Mouse (Mus musculus): ENCODE results near the gene Map2k2. TPM values are rescaled to one million over a fixed set of nuclear protein-coding genes. Genes with fewer than 3 reads are reported as not detected.
A peak's percentile ranks its signal among the peaks of the same experiment; 100 is the strongest.

Map2k2 gene
- total and polyA plus RNA-seq, 2 experiments from 2014 or later: 210 to 261 TPM

DNA sequence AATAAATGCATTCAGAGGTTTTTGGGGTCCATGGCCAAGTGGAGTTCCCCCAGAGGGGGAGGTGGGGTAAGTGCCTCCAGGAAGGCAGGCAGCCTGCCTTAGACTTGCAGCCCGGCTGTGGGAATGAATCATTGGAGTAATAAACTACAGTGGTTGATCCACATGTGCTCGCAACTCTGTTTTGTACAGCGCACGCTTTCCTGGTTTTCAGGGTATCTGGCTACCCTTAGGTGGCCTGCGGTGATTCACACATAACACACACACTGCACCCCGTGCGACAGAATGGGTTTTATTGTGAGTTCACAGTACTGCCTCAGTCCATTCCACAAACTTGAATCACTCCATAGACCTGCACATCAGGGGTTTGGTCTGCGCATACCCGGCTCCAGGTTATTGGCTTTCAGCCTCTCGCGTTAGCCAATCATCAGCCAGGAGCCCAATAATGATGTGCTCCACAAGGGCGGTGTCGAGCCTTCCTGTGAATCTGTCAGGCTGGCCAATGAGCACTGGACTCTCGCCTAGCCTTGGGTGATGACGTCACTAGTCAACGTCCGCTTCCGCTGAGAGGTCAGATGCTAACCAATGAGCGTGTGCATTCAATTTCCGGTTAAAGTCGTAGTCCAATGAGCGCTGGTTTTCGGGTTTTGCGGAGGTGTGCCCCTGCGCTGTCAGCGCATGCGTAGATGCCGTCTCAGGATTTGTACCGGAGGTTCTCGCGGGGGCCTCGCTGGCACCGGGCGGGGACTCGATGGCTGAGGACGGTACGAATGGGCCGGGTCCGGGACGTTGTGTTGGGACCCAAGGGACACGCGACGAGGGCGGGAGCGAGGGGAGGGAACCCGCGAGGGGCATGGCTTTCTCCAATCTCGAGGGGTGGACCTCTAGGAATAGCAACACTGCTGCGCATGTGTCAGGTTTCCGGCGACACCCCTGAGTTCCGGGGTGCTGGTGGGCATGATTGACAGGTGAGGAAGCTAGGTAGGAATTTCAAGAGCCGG, 76.9 kb downstream of the Map2k2 start, which contains the start of gene Dapk3:
Gene Dapk3, plus strand, starts transcription at position 670 of the 998 bp plus-strand sequence.
- H3K4me3 ChIP-seq (ENCODE audit: low read depth, low read length): peak within 1 kb of the TSS; percentile 56
- peaks cover 3% of the 10 kb centered on the region; the same call in 1 of the 2 replicates for H3K4me1 ChIP-seq (ENCODE audit: insufficient read depth, low read length)
- no peaks in the 10 kb centered on the region for H3K27me3 ChIP-seq (ENCODE audit: insufficient read depth, low read length)
- WGBS: 5% methylated on average over 53 of the region's 53 CpGs
- peak within 1 kb of the TSS; percentile 88 for H3K27ac ChIP-seq (ENCODE audit: low read depth, low read length)
- peak within 1 kb of the TSS; percentile 71 for H3K9ac ChIP-seq (replicated peaks; ENCODE audit: low read length, poor library complexity, severe bottlenecking)
- peak; percentile 100 for DNase-seq (ENCODE audit: low spot score)
- no peaks in the 10 kb centered on the region for H3K9me3 ChIP-seq (ENCODE audit: low read length)
- peaks cover 50% of the 10 kb centered on the region for H3K36me3 ChIP-seq (ENCODE audit: insufficient read depth, low read length)
- peak; percentile 94 for ATAC-seq (ENCODE audit: low FRiP score)
- peak; percentile 12; the same call in 1 of the 2 replicates for TF ChIP-seq CTCF (IDR thresholded peaks at IDR 0.05)
- H3K4me2 ChIP-seq (ENCODE audit: low read depth, low read length, poor library complexity, severe bottlenecking): peak within 1 kb of the TSS; percentile 54

Small RNAs within 50 kb of the gene (microRNA-seq; reads per million reads assigned to microRNA genes)
- gene Mir5615-1 (ENCODE audit: borderline number of aligned reads) (not detected), gene Mir5615-2 (ENCODE audit: borderline number of aligned reads) (not detected)

Other genes with a start within 250 kb of the Map2k2 start
- gene Tmprss9, start 234.1 kb upstream of the Map2k2 start, total RNA-seq (2014; rRNA removed): 0.09 and 0.11 TPM in 2 replicates
- gene Tmprss9, start 234.1 kb upstream of the Map2k2 start, polyA plus RNA-seq (2015; fragmentation: Nextera tagmentation; extraction: Ambion mirVana): 0.27 and 0.31 TPM in 2 replicates
- 153 and 267 TPM in 2 replicates for gene Timm13, start 204.9 kb upstream of the Map2k2 start, total RNA-seq (2014; rRNA removed)
- 362 and 384 TPM in 2 replicates for gene Timm13, start 204.9 kb upstream of the Map2k2 start, polyA plus RNA-seq (2015; fragmentation: Nextera tagmentation; extraction: Ambion mirVana)
- gene Lmnb2, start 187.7 kb upstream of the Map2k2 start, total RNA-seq (2014; rRNA removed): 40.2 and 47.3 TPM in 2 replicates
- gene Lmnb2, start 187.7 kb upstream of the Map2k2 start, polyA plus RNA-seq (2015; fragmentation: Nextera tagmentation; extraction: Ambion mirVana): 22.6 and 22.7 TPM in 2 replicates
- 3.5 and 7.3 TPM in 2 replicates for gene Gadd45b, start 175.8 kb upstream of the Map2k2 start, total RNA-seq (2014; rRNA removed)
- gene Gadd45b, start 175.8 kb upstream of the Map2k2 start, polyA plus RNA-seq (2015; fragmentation: Nextera tagmentation; extraction: Ambion mirVana): 5.0 and 6.4 TPM in 2 replicates
- 27.6 and 40.7 TPM in 2 replicates for gene Gng7, start 91.0 kb upstream of the Map2k2 start, total RNA-seq (2014; rRNA removed)
- 29.5 and 29.9 TPM in 2 replicates for gene Gng7, start 91.0 kb upstream of the Map2k2 start, polyA plus RNA-seq (2015; fragmentation: Nextera tagmentation; extraction: Ambion mirVana)
- gene Diras1, start 80.3 kb upstream of the Map2k2 start, total RNA-seq (2014; rRNA removed): 104 and 119 TPM in 2 replicates
- 95.2 and 98.3 TPM in 2 replicates for gene Diras1, start 80.3 kb upstream of the Map2k2 start, polyA plus RNA-seq (2015; fragmentation: Nextera tagmentation; extraction: Ambion mirVana)
- 115 and 122 TPM in 2 replicates for gene Slc39a3, start 68.5 kb upstream of the Map2k2 start, total RNA-seq (2014; rRNA removed)
- gene Slc39a3, start 68.5 kb upstream of the Map2k2 start, polyA plus RNA-seq (2015; fragmentation: Nextera tagmentation; extraction: Ambion mirVana): 50.2 and 54.7 TPM in 2 replicates
- gene Sgta, start 45.7 kb upstream of the Map2k2 start, total RNA-seq (2014; rRNA removed): 216 and 236 TPM in 2 replicates
- 325 and 348 TPM in 2 replicates for gene Sgta, start 45.7 kb upstream of the Map2k2 start, polyA plus RNA-seq (2015; fragmentation: Nextera tagmentation; extraction: Ambion mirVana)
- 59.9 and 67.1 TPM in 2 replicates for gene Thop1, start 35.9 kb upstream of the Map2k2 start, total RNA-seq (2014; rRNA removed)
- 35.2 and 35.8 TPM in 2 replicates for gene Thop1, start 35.9 kb upstream of the Map2k2 start, polyA plus RNA-seq (2015; fragmentation: Nextera tagmentation; extraction: Ambion mirVana)
- 0.28 and 1.6 TPM in 2 replicates for gene Creb3l3, start 7.0 kb upstream of the Map2k2 start, total RNA-seq (2014; rRNA removed)
- 0.62 and 0.81 TPM in 2 replicates for gene Creb3l3, start 7.0 kb upstream of the Map2k2 start, polyA plus RNA-seq (2015; fragmentation: Nextera tagmentation; extraction: Ambion mirVana)
- gene Zbtb7a, start 29.3 kb downstream of the Map2k2 start, total RNA-seq (2014; rRNA removed): 23.6 and 29.5 TPM in 2 replicates
- gene Zbtb7a, start 29.3 kb downstream of the Map2k2 start, polyA plus RNA-seq (2015; fragmentation: Nextera tagmentation; extraction: Ambion mirVana): 16.1 and 18.0 TPM in 2 replicates
- gene Pias4, start 62.0 kb downstream of the Map2k2 start, total RNA-seq (2014; rRNA removed): 31.2 and 38.0 TPM in 2 replicates
- gene Pias4, start 62.0 kb downstream of the Map2k2 start, polyA plus RNA-seq (2015; fragmentation: Nextera tagmentation; extraction: Ambion mirVana): 30.1 and 31.3 TPM in 2 replicates
- gene Eef2, start 70.7 kb downstream of the Map2k2 start, total RNA-seq (2014; rRNA removed): 2,062 and 2,304 TPM in 2 replicates
- 440 and 459 TPM in 2 replicates for gene Eef2, start 70.7 kb downstream of the Map2k2 start, polyA plus RNA-seq (2015; fragmentation: Nextera tagmentation; extraction: Ambion mirVana)
- gene Dapk3, start 77.1 kb downstream of the Map2k2 start, total RNA-seq (2014; rRNA removed): 56.7 and 88.8 TPM in 2 replicates
- gene Dapk3, start 77.1 kb downstream of the Map2k2 start, polyA plus RNA-seq (2015; fragmentation: Nextera tagmentation; extraction: Ambion mirVana): 59.1 and 60.9 TPM in 2 replicates
- gene 4930442H23Rik, start 77.9 kb downstream of the Map2k2 start, total RNA-seq (2014; rRNA removed): not detected in 2 replicates
- gene 4930442H23Rik, start 77.9 kb downstream of the Map2k2 start, polyA plus RNA-seq (2015; fragmentation: Nextera tagmentation; extraction: Ambion mirVana): not detected in 2 replicates
- gene Nmrk2, start 96.1 kb downstream of the Map2k2 start, total RNA-seq (2014; rRNA removed): not detected in 2 replicates
- gene Nmrk2, start 96.1 kb downstream of the Map2k2 start, polyA plus RNA-seq (2015; fragmentation: Nextera tagmentation; extraction: Ambion mirVana): 0.14 TPM in 1 of 2 replicates, not detected in the other
- gene Atcay, start 124.9 kb downstream of the Map2k2 start, total RNA-seq (2014; rRNA removed): 195 and 200 TPM in 2 replicates
- gene Atcay, start 124.9 kb downstream of the Map2k2 start, polyA plus RNA-seq (2015; fragmentation: Nextera tagmentation; extraction: Ambion mirVana): 91.4 and 94.1 TPM in 2 replicates
- 61.3 and 70.2 TPM in 2 replicates for gene Zfr2, start 127.2 kb downstream of the Map2k2 start, total RNA-seq (2014; rRNA removed)
- gene Zfr2, start 127.2 kb downstream of the Map2k2 start, polyA plus RNA-seq (2015; fragmentation: Nextera tagmentation; extraction: Ambion mirVana): 24.9 and 25.3 TPM in 2 replicates
- 110 and 114 TPM in 2 replicates for gene Matk, start 147.0 kb downstream of the Map2k2 start, total RNA-seq (2014; rRNA removed)
- gene Matk, start 147.0 kb downstream of the Map2k2 start, polyA plus RNA-seq (2015; fragmentation: Nextera tagmentation; extraction: Ambion mirVana): 96.9 and 108 TPM in 2 replicates
- 145 and 164 TPM in 2 replicates for gene Mrpl54, start 161.0 kb downstream of the Map2k2 start, total RNA-seq (2014; rRNA removed)
- 162 and 179 TPM in 2 replicates for gene Mrpl54, start 161.0 kb downstream of the Map2k2 start, polyA plus RNA-seq (2015; fragmentation: Nextera tagmentation; extraction: Ambion mirVana)
- 45.0 and 64.8 TPM in 2 replicates for gene Apba3, start 161.0 kb downstream of the Map2k2 start, total RNA-seq (2014; rRNA removed)
- gene Apba3, start 161.0 kb downstream of the Map2k2 start, polyA plus RNA-seq (2015; fragmentation: Nextera tagmentation; extraction: Ambion mirVana): 25.0 and 25.2 TPM in 2 replicates
- gene Tjp3, start 185.7 kb downstream of the Map2k2 start, total RNA-seq (2014; rRNA removed): 6.5 and 9.2 TPM in 2 replicates
- 5.1 and 6.3 TPM in 2 replicates for gene Tjp3, start 185.7 kb downstream of the Map2k2 start, polyA plus RNA-seq (2015; fragmentation: Nextera tagmentation; extraction: Ambion mirVana)
- 248 and 256 TPM in 2 replicates for gene Pip5k1c, start 187.0 kb downstream of the Map2k2 start, total RNA-seq (2014; rRNA removed)
- gene Pip5k1c, start 187.0 kb downstream of the Map2k2 start, polyA plus RNA-seq (2015; fragmentation: Nextera tagmentation; extraction: Ambion mirVana): 125 and 129 TPM in 2 replicates
- gene Cactin, start 215.2 kb downstream of the Map2k2 start, total RNA-seq (2014; rRNA removed): 19.5 and 22.7 TPM in 2 replicates
- 18.4 and 20.2 TPM in 2 replicates for gene Cactin, start 215.2 kb downstream of the Map2k2 start, polyA plus RNA-seq (2015; fragmentation: Nextera tagmentation; extraction: Ambion mirVana)
- 4.3 and 7.0 TPM in 2 replicates for gene Tbxa2r, start 222.8 kb downstream of the Map2k2 start, total RNA-seq (2014; rRNA removed)
- gene Tbxa2r, start 222.8 kb downstream of the Map2k2 start, polyA plus RNA-seq (2015; fragmentation: Nextera tagmentation; extraction: Ambion mirVana): 3.8 and 4.7 TPM in 2 replicates
- gene Gipc3, start 237.4 kb downstream of the Map2k2 start, total RNA-seq (2014; rRNA removed): 0.09 and 0.16 TPM in 2 replicates
- not detected in 2 replicates for gene Gipc3, start 237.4 kb downstream of the Map2k2 start, polyA plus RNA-seq (2015; fragmentation: Nextera tagmentation; extraction: Ambion mirVana)
- 9.6 and 12.6 TPM in 2 replicates for gene Hmg20b, start 244.6 kb downstream of the Map2k2 start, total RNA-seq (2014; rRNA removed)
- gene Hmg20b, start 244.6 kb downstream of the Map2k2 start, polyA plus RNA-seq (2015; fragmentation: Nextera tagmentation; extraction: Ambion mirVana): 23.4 and 24.5 TPM in 2 replicates